Mouse (Mus musculus) heart, embryonic 14.5 days (tissue): ENCODE measurements around the gene Myoc. TPM values are rescaled to one million over a fixed set of nuclear protein-coding genes. Genes with fewer than 3 reads are reported as not detected.
"Not testable (repeated sequence)": the region's sequence is repeated elsewhere in the genome, so short reads cannot be mapped to it uniquely, and the experiment has no call there.

Source experiments
- ATAC-seq: fragments of 200-750 bp; cut with Nextera tagmentation; 2 replicates; pipeline ENCODE4 v1.8.0; 2017; ENCODE audit warnings: low read depth, moderate TSS enrichment; ENCODE audit not compliant: insufficient number of reproducible peaks, insufficient read depth, low FRiP score
- H3K27ac ChIP-seq, 2 experiments: fragments of 200-500 bp in 1 of 2; fragments of 300-500 bp in 1 of 2; sonication (generic) in 1 of 2; replicated peaks in 1 of 2; 2 replicates each; pipeline ENCODE4 v1.5.1; 2012 to 2014; ENCODE audit warnings: low read depth in 2 of 2, low read length in 2 of 2, control low read depth in 1 of 2, mild to moderate bottlenecking in 1 of 2, mixed read lengths in 1 of 2; ENCODE audit not compliant: control insufficient read depth in 1 of 2, insufficient read depth in 1 of 2
- H3K27me3 ChIP-seq: fragments of 300-500 bp; sonication (generic); 2 replicates; pipeline ENCODE4 v1.6.1; 2014; ENCODE audit warnings: mild to moderate bottlenecking, low read length, control low read depth; ENCODE audit not compliant: control insufficient read depth, insufficient read depth
- H3K36me3 ChIP-seq: fragments of 300-500 bp; sonication (generic); 2 replicates; pipeline ENCODE4 v1.6.1; 2014; ENCODE audit warnings: mild to moderate bottlenecking, control low read depth, low read length, mixed read lengths; ENCODE audit not compliant: control insufficient read depth, insufficient read depth
- H3K4me1 ChIP-seq, 2 experiments: fragments of 200-500 bp in 1 of 2; fragments of 300-500 bp in 1 of 2; sonication (generic) in 1 of 2; 2 replicates each; pipeline ENCODE4 v1.6.1; 2012 to 2014; ENCODE audit warnings: low read length in 2 of 2, control low read depth in 1 of 2, mixed read lengths in 1 of 2; ENCODE audit not compliant: control insufficient read depth in 2 of 2, insufficient read depth in 2 of 2
- H3K4me2 ChIP-seq: fragments of 300-500 bp; sonication (generic); 2 replicates; pipeline ENCODE4 v1.6.1; 2014; ENCODE audit warnings: mild to moderate bottlenecking, low read length
- H3K4me3 ChIP-seq, 2 experiments: fragments of 200-500 bp in 1 of 2; fragments of 300-500 bp in 1 of 2; sonication (generic) in 1 of 2; 2 replicates each; pipeline ENCODE4 v1.5.1; 2012 to 2014; ENCODE audit warnings: low read length in 2 of 2, mild to moderate bottlenecking in 2 of 2, control low read depth in 1 of 2, low read depth in 1 of 2, moderate library complexity in 1 of 2; ENCODE audit not compliant: control insufficient read depth in 1 of 2, insufficient read depth in 1 of 2
- H3K9ac ChIP-seq: fragments of 300-500 bp; sonication (generic); 2 replicates; pipeline ENCODE4 v1.6.1; 2014; ENCODE audit warnings: mild to moderate bottlenecking, low read length
- H3K9me3 ChIP-seq: fragments of 300-500 bp; sonication (generic); 2 replicates; pipeline ENCODE4 v1.6.1; 2016; ENCODE audit warnings: low read length, control low read depth; ENCODE audit not compliant: control insufficient read depth
- WGBS: fragments of 180-500 bp; shearing (Covaris S2); extraction: QIAGEN DNeasy Blood & Tissue Kit; methylation state at CpG from one replicate; pipeline ENCODE4 v1.1.7; 2014; 5-methylcytosine and 5-hydroxymethylcytosine counted together
- polyA plus RNA-seq: library from polyadenylated mRNA; unstranded; fragments of >200 nt; fragmentation: Nextera tagmentation; extraction: Ambion mirVana; gene quantifications from 2 replicates; pipeline ENCODE4 v1.2.1, GENCODE M21; 2014

Gene Myoc
- polyA plus RNA-seq, 1 experiment from 2014 or later = not detected

- not testable (repeated sequence) for H3K4me2 ChIP-seq, H3K27ac ChIP-seq, H3K4me3 ChIP-seq, H3K9me3 ChIP-seq, H3K27me3 ChIP-seq, H3K4me1 ChIP-seq, H3K36me3 ChIP-seq, ATAC-seq, H3K9ac ChIP-seq
- WGBS = 44% methylated on average over 1 of the region's 1 CpGs
Observed at GRCm38 (mm10) chr1:162635291-162635931, 3.5 kb upstream of the Myoc start.

- no peaks in the 10 kb centered on the region for H3K27me3 ChIP-seq
- H3K4me3 ChIP-seq = no peak overlapping the region
- ATAC-seq = no peak
- no peak overlapping the region for H3K27ac ChIP-seq
- no peaks in the 10 kb centered on the region for H3K36me3 ChIP-seq
- WGBS = 64% methylated on average over 3 of the region's 3 CpGs
- H3K9me3 ChIP-seq = peaks cover 8% of the 10 kb centered on the region
- no peak overlapping the region for H3K9ac ChIP-seq
- H3K4me2 ChIP-seq = no peak overlapping the region
- H3K4me1 ChIP-seq = no peaks in the 10 kb centered on the region
Observed at GRCm38 (mm10) chr1:162636516-162636915, 2.4 kb upstream of the Myoc start.

GRCm38 (mm10) chr1:162638535-162638934 is 420 bp upstream of the Myoc start:
- no peaks in the 10 kb centered on the region for H3K36me3 ChIP-seq
- WGBS = 87% methylated on average over 4 of the region's 4 CpGs
- H3K9me3 ChIP-seq = peaks cover 8% of the 10 kb centered on the region

GRCm38 (mm10) chr1:162639861-162640260 is 906 bp downstream of the Myoc start:
- Histone ChIP-seq H3K9ac (no peak overlapping the region), H3K4me3 (no peak overlapping the region), H3K27me3 (no peaks in the 10 kb centered on the region), H3K27ac (no peak overlapping the region), H3K36me3 (no peaks in the 10 kb centered on the region), H3K4me2 (no peak overlapping the region), H3K9me3 (no peaks in the 10 kb centered on the region), H3K4me1 (peaks cover 0 to 2% of the 10 kb centered on the region in 2 experiments; a peak in 1 of 4 replicates)
- WGBS = 95% methylated on average over 1 of the region's 1 CpGs
- ATAC-seq = no peak

More at GRCm38 (mm10) chr1:162638535-162638934, 420 bp upstream of the Myoc start:
- H3K4me1 ChIP-seq = no peaks in the 10 kb centered on the region
- no peak overlapping the region for H3K4me2 ChIP-seq
- no peak for ATAC-seq
- H3K4me3 ChIP-seq = no peak overlapping the region
- H3K9ac ChIP-seq = no peak overlapping the region
- no peaks in the 10 kb centered on the region for H3K27me3 ChIP-seq
- no peak overlapping the region for H3K27ac ChIP-seq

GRCm38 (mm10) chr1:162642591-162642990 is 3.6 kb downstream of the Myoc start:
- Histone ChIP-seq H3K4me2 (no peak overlapping the region), H3K9me3 (no peaks in the 10 kb centered on the region), H3K27ac (no peak overlapping the region), H3K9ac (no peak overlapping the region), H3K4me3 (no peak overlapping the region), H3K27me3 (no peaks in the 10 kb centered on the region), H3K4me1 (peaks cover 0 to 2% of the 10 kb centered on the region in 2 experiments; a peak in 1 of 4 replicates), H3K36me3 (no peaks in the 10 kb centered on the region)
- 70% methylated on average over 3 of the region's 3 CpGs for WGBS
- no peak for ATAC-seq

GRCm38 (mm10) chr1:162643752-162644151 is 4.8 kb downstream of the Myoc start:
- Histone ChIP-seq H3K4me1 (peaks cover 0 to 2% of the 10 kb centered on the region in 2 experiments; a peak in 1 of 4 replicates), H3K4me2 (no peak overlapping the region), H3K36me3 (no peaks in the 10 kb centered on the region), H3K27ac (no peak overlapping the region), H3K27me3 (no peaks in the 10 kb centered on the region), H3K9me3 (no peaks in the 10 kb centered on the region), H3K4me3 (no peak overlapping the region), H3K9ac (no peak overlapping the region)
- ATAC-seq = no peak
- WGBS = 37% methylated on average over 4 of the region's 4 CpGs

- Histone ChIP-seq H3K4me2 (no peak overlapping the region), H3K9ac (no peak overlapping the region), H3K36me3 (no peaks in the 10 kb centered on the region), H3K4me3 (no peak overlapping the region), H3K27me3 (no peaks in the 10 kb centered on the region; the same call in 1 of the 2 replicates), H3K4me1 (peaks cover 0 to 2% of the 10 kb centered on the region in 2 experiments; a peak in 1 of 4 replicates), H3K9me3 (no peaks in the 10 kb centered on the region), H3K27ac (no peak overlapping the region)
- 75% methylated on average over 10 of the region's 10 CpGs for WGBS
- no peak for ATAC-seq
Observed at GRCm38 (mm10) chr1:162646083-162646686, 7.2 kb downstream of the Myoc start.
